In genomic region chr11:98708282-98708956, GRCm38 (mm10) we compare ENCODE assay signal across 9 mouse cellular contexts. TPM values are rescaled to one million over a fixed set of nuclear protein-coding genes. Genes with fewer than 3 reads are reported as not detected.
A peak's percentile ranks its signal among the peaks of the same experiment; 100 is the strongest.
DNase-seq lines count a peak whose midpoint lies in the region; ATAC-seq and TF ChIP-seq lines count a peak whose summit lies in the region.
"Had no signal": no experiment of that assay in that cellular context is flagged by ENCODE, and none has a peak within 500 bp of the region (broad histone marks: within the 10 kb centered on the region; RNA-seq: fewer than 3 reads in every experiment).

No protein-coding gene starts in this region.

- H3K9ac ChIP-seq in kidney, embryonic 15.5 days: no peak overlapping the region
- H3K9ac ChIP-seq in midbrain, embryonic 14.5 days (replicated peaks; ENCODE audit: low read length): no peak overlapping the region
- H3K9ac ChIP-seq: forebrain, embryonic 12.5 days had no signal

- 0 out of 2 replicates have a peak, but pooled peaks have one; percentile 2 for ATAC-seq in kidney, embryonic 15.5 days (replicated peaks; ENCODE audit: low FRiP score)
- ATAC-seq in megakaryocyte, adult 5-6 weeks (ENCODE audit: poor library complexity, severe bottlenecking): peak; percentile 39
- ATAC-seq in midbrain, embryonic 14.5 days (ENCODE audit: low FRiP score, low TSS enrichment): no peak

- peaks cover 62% of the 10 kb centered on the region for H3K36me3 ChIP-seq in kidney, embryonic 15.5 days
- H3K36me3 ChIP-seq in midbrain, embryonic 14.5 days (ENCODE audit: control insufficient read depth, insufficient read depth, low read length): peaks cover 94% of the 10 kb centered on the region

- H3K4me1 ChIP-seq in kidney, embryonic 15.5 days: peaks cover 77% of the 10 kb centered on the region
- H3K4me1 ChIP-seq in midbrain, embryonic 14.5 days (ENCODE audit: control insufficient read depth, insufficient read depth, low read length): no peaks in the 10 kb centered on the region
- H3K4me1 ChIP-seq: forebrain, embryonic 12.5 days had no signal

- peak overlapping the region; percentile 73 for H3K27ac ChIP-seq in gastrocnemius, adult 2 months
- H3K27ac ChIP-seq in kidney, embryonic 15.5 days: peak overlapping the region; percentile 93
- H3K27ac ChIP-seq in midbrain, embryonic 14.5 days (replicated peaks; ENCODE audit: low read depth, low read length): no peak overlapping the region
- H3K27ac ChIP-seq: forebrain, embryonic 12.5 days had no signal

- peak overlapping the region; percentile 45; the same call in 1 of the 2 replicates for H3K4me2 ChIP-seq in kidney, embryonic 15.5 days
- no peak overlapping the region for H3K4me2 ChIP-seq in midbrain, embryonic 14.5 days (ENCODE audit: low read length)
- H3K4me2 ChIP-seq: forebrain, embryonic 12.5 days had no signal

- H3K4me3 ChIP-seq in gastrocnemius, adult 2 months: peak overlapping the region; percentile 46
- H3K4me3 ChIP-seq in kidney, embryonic 15.5 days (replicated peaks): no peak overlapping the region
- H3K4me3 ChIP-seq in midbrain, embryonic 14.5 days (replicated peaks; ENCODE audit: low read depth, low read length): no peak overlapping the region
- H3K4me3 ChIP-seq: forebrain, embryonic 12.5 days had no signal

- intact Hi-C loops in gastrocnemius, adult 2 months (cut with DNase I): loop anchor here (10.0 kb wide), 1 partner anchor 334 kb away; no protein-coding TSS in a partner anchor
- intact Hi-C loops in gastrocnemius, postnatal 36 days (cut with DNase I): no loop called here
- intact Hi-C loops in left cerebral cortex, postnatal 4 days (cut with DNase I): no loop called here

- no peaks in the 10 kb centered on the region for H3K27me3 ChIP-seq in kidney, embryonic 15.5 days
- H3K27me3 ChIP-seq in midbrain, embryonic 14.5 days (ENCODE audit: control insufficient read depth, insufficient read depth, low read length): no peaks in the 10 kb centered on the region
- H3K27me3 ChIP-seq: forebrain, embryonic 12.5 days had no signal

- WGBS in kidney, embryonic 15.5 days: 68% methylated on average over 19 of the region's 19 CpGs
- 92% methylated on average over 19 of the region's 19 CpGs for WGBS in midbrain, embryonic 14.5 days

- TF ChIP-seq CTCF in gastrocnemius, adult 2 months (IDR thresholded peaks at IDR 0.05): no peak

- H3K9me3 ChIP-seq in kidney, embryonic 15.5 days (replicated peaks): no peaks in the 10 kb centered on the region
- no peaks in the 10 kb centered on the region for H3K9me3 ChIP-seq in midbrain, embryonic 14.5 days (ENCODE audit: control insufficient read depth, low read length)
- H3K9me3 ChIP-seq: forebrain, embryonic 12.5 days had no signal

- peak; percentile 44 for DNase-seq in gastrocnemius, adult 2 months
- no peak for DNase-seq in gastrocnemius, postnatal 36 days
- peak; percentile 98 for DNase-seq in heart, adult 11 months
- DNase-seq in left cerebral cortex, postnatal 4 days: no peak
- no peak for DNase-seq in right cerebral cortex, postnatal 14 days
- no peak for DNase-seq in midbrain, embryonic 14.5 days

RNA-seq across cellular contexts. Expression of gene Csf3, which starts 7.4 kb away (rescaled TPM):
- not detected for total RNA-seq in gastrocnemius, adult 2 months (2021)
- not detected for total RNA-seq in gastrocnemius, postnatal 36 days (2021)
- 0.23 TPM in 1 of 2 replicates, not detected in the other for polyA plus RNA-seq in kidney, embryonic 15.5 days (2015; fragmentation: Nextera tagmentation; extraction: Ambion mirVana)
- not detected in 2 replicates for total RNA-seq in megakaryocyte, adult 5-6 weeks (2015)
- not detected in 2 replicates for total RNA-seq in megakaryocyte, adult 5-6 weeks (2017)
- not detected for total RNA-seq in left cerebral cortex, postnatal 4 days (2021)
- not detected in 2 replicates for polyA plus RNA-seq in midbrain, embryonic 14.5 days (2014; fragmentation: Nextera tagmentation; extraction: Ambion mirVana)
- polyA plus RNA-seq: forebrain, embryonic 12.5 days had no signal

RNA-seq across cellular contexts. Expression of gene Med24, which starts 20.8 kb away (rescaled TPM):
- 10 to 100 TPM; 52.0 to 58.4 TPM for total RNA-seq in gastrocnemius, adult 2 months (2021)
- total RNA-seq in gastrocnemius, postnatal 36 days (2021): 10 to 100 TPM; 41.4 to 41.9 TPM
- 58.2 and 64.7 TPM in 2 replicates for polyA plus RNA-seq in kidney, embryonic 15.5 days (2015; fragmentation: Nextera tagmentation; extraction: Ambion mirVana)
- 17.9 and 21.5 TPM in 2 replicates for total RNA-seq in megakaryocyte, adult 5-6 weeks (2015)
- total RNA-seq in megakaryocyte, adult 5-6 weeks (2017): 22.6 and 31.3 TPM in 2 replicates
- 10 to 100 TPM; 96.8 to 99.4 TPM for total RNA-seq in left cerebral cortex, postnatal 4 days (2021)
- polyA plus RNA-seq in midbrain, embryonic 14.5 days (2014; fragmentation: Nextera tagmentation; extraction: Ambion mirVana): 65.7 and 81.1 TPM in 2 replicates

RNA-seq across cellular contexts. Expression of gene Psmd3, which starts 26.1 kb away (rescaled TPM):
- 100 to 1,000 TPM; 101 to 106 TPM for total RNA-seq in gastrocnemius, adult 2 months (2021)
- total RNA-seq in gastrocnemius, postnatal 36 days (2021): 10 to 100 TPM; 88.1 to 91.9 TPM
- 262 and 280 TPM in 2 replicates for polyA plus RNA-seq in kidney, embryonic 15.5 days (2015; fragmentation: Nextera tagmentation; extraction: Ambion mirVana)
- total RNA-seq in megakaryocyte, adult 5-6 weeks (2015): 21.7 and 22.6 TPM in 2 replicates
- total RNA-seq in megakaryocyte, adult 5-6 weeks (2017): 34.6 and 43.1 TPM in 2 replicates
- 100 to 1,000 TPM; 131 to 145 TPM for total RNA-seq in left cerebral cortex, postnatal 4 days (2021)
- polyA plus RNA-seq in midbrain, embryonic 14.5 days (2014; fragmentation: Nextera tagmentation; extraction: Ambion mirVana): 135 and 164 TPM in 2 replicates

RNA-seq across cellular contexts. Expression of gene Thra, which starts 32.0 kb away (rescaled TPM):
- total RNA-seq in gastrocnemius, adult 2 months (2021): 10 to 100 TPM; 78.8 to 96.8 TPM
- 10 to 100 TPM; 72.6 to 75.7 TPM for total RNA-seq in gastrocnemius, postnatal 36 days (2021)
- polyA plus RNA-seq in kidney, embryonic 15.5 days (2015; fragmentation: Nextera tagmentation; extraction: Ambion mirVana): 21.7 and 26.9 TPM in 2 replicates
- total RNA-seq in megakaryocyte, adult 5-6 weeks (2015): 10.0 and 11.6 TPM in 2 replicates
- 8.0 and 9.0 TPM in 2 replicates for total RNA-seq in megakaryocyte, adult 5-6 weeks (2017)
- 1,000 to 10,000 TPM; 1,274 to 1,289 TPM for total RNA-seq in left cerebral cortex, postnatal 4 days (2021)
- 175 and 194 TPM in 2 replicates for polyA plus RNA-seq in midbrain, embryonic 14.5 days (2014; fragmentation: Nextera tagmentation; extraction: Ambion mirVana)

RNA-seq across cellular contexts. Expression of gene Gsdma, which starts 44.3 kb away (rescaled TPM):
- under 1 TPM; 0.33 to 0.69 TPM for total RNA-seq in gastrocnemius, adult 2 months (2021)
- total RNA-seq in gastrocnemius, postnatal 36 days (2021): under 1 TPM; 0.31 to 0.76 TPM
- 0.06 and 0.13 TPM in 2 replicates for polyA plus RNA-seq in kidney, embryonic 15.5 days (2015; fragmentation: Nextera tagmentation; extraction: Ambion mirVana)
- 0.25 TPM in 1 of 2 replicates, not detected in the other for total RNA-seq in megakaryocyte, adult 5-6 weeks (2015)
- not detected in 2 replicates for total RNA-seq in megakaryocyte, adult 5-6 weeks (2017)
- not detected for total RNA-seq in left cerebral cortex, postnatal 4 days (2021)
- not detected in 2 replicates for polyA plus RNA-seq in midbrain, embryonic 14.5 days (2014; fragmentation: Nextera tagmentation; extraction: Ambion mirVana)
- polyA plus RNA-seq: forebrain, embryonic 12.5 days had no signal

Comparison
In these comparisons a context has a peak if more than half of its experiments do, and no peak if none do; other contexts are left out.
1. DNase-seq: peak in gastrocnemius, adult 2 months (single experiment) and heart, adult 11 months (single experiment); none in gastrocnemius, postnatal 36 days (0 of 2), left cerebral cortex, postnatal 4 days (single experiment), right cerebral cortex, postnatal 14 days (single experiment) and midbrain, embryonic 14.5 days (single experiment).